Mouse (Mus musculus) stomach, postnatal 0 days (tissue): ENCODE measurements around the gene Selenom. TPM values are rescaled to one million over a fixed set of nuclear protein-coding genes. Genes with fewer than 3 reads are reported as not detected.

Experiments
- ATAC-seq: fragments of 200-750 bp; cut with Nextera tagmentation; 2 replicates; pipeline ENCODE4 v1.8.0; 2017; ENCODE audit not compliant: low FRiP score, low TSS enrichment
- DNase-seq: peaks from one replicate; pipeline ENCODE4 v3.0.0-alpha.2; 2016; ENCODE audit warnings: low spot score
- H3K27ac ChIP-seq: fragments of 300-500 bp; sonication (generic); replicated peaks from 2 replicates; pipeline ENCODE4 v1.5.1; 2014; ENCODE audit warnings: mild to moderate bottlenecking, control low read depth
- H3K27me3 ChIP-seq: fragments of 300-500 bp; sonication (generic); 2 replicates; pipeline ENCODE4 v1.6.1; 2014; ENCODE audit warnings: low read length; ENCODE audit not compliant: control insufficient read depth, insufficient read depth
- H3K36me3 ChIP-seq: fragments of 300-500 bp; sonication (generic); 2 replicates; pipeline ENCODE4 v1.6.1; 2014; ENCODE audit warnings: low read length, mixed read lengths; ENCODE audit not compliant: control insufficient read depth, insufficient read depth
- H3K4me1 ChIP-seq: fragments of 300-500 bp; sonication (generic); replicated peaks from 2 replicates; pipeline ENCODE4 v1.6.1; 2014; ENCODE audit warnings: antibody characterized with exemption; ENCODE audit not compliant: control insufficient read depth, insufficient read depth
- H3K4me2 ChIP-seq: fragments of 300-500 bp; sonication (generic); replicated peaks from 2 replicates; pipeline ENCODE4 v1.6.1; 2014; ENCODE audit warnings: low read depth, mild to moderate bottlenecking, control low read depth, moderate library complexity
- H3K4me3 ChIP-seq: fragments of 300-500 bp; sonication (generic); 2 replicates; pipeline ENCODE4 v1.5.1; 2014; ENCODE audit warnings: low read depth, low read length, control low read depth
- H3K9ac ChIP-seq: fragments of 300-500 bp; sonication (generic); 2 replicates; pipeline ENCODE4 v1.6.1; 2014; ENCODE audit warnings: mild to moderate bottlenecking, low read length, control low read depth, mixed read lengths
- H3K9me3 ChIP-seq: fragments of 300-500 bp; sonication (generic); 2 replicates; pipeline ENCODE4 v1.6.1; 2016; ENCODE audit warnings: low read length; ENCODE audit not compliant: control insufficient read depth
- CTCF ChIP-seq: IDR thresholded peaks from 2 replicates; pipeline ENCODE4 v1.5.1; 2016; ENCODE audit warnings: antibody characterized with exemption, low read depth, mild to moderate bottlenecking, moderate library complexity
- EP300 ChIP-seq: optimal IDR thresholded peaks from 2 replicates; pipeline ENCODE3; 2016; ENCODE audit warnings: antibody characterized with exemption
- WGBS: fragments of 180-500 bp; shearing (Covaris S2); extraction: QIAGEN DNeasy Blood & Tissue Kit; methylation state at CpG from one replicate; pipeline ENCODE4 v1.1.7; 2014; 5-methylcytosine and 5-hydroxymethylcytosine counted together
- polyA plus RNA-seq: library from polyadenylated mRNA; unstranded; fragments of >200 nt; fragmentation: Nextera tagmentation; extraction: Ambion mirVana; gene quantifications from 2 replicates; pipeline ENCODE4 v1.2.1, GENCODE M21; 2015

Selenom gene
- polyA plus RNA-seq, 1 experiment from 2014 or later = 191 TPM

GRCm38 (mm10) chr11:3516121-3516520 is 1.6 kb downstream of the Selenom start:
- no peak for TF ChIP-seq EP300
- TF ChIP-seq CTCF = no peak
- H3K4me2 ChIP-seq = peak overlapping the region; percentile 61
- H3K27ac ChIP-seq = peak overlapping the region; percentile 26; the same call in 1 of the 2 replicates
- H3K27me3 ChIP-seq = no peaks in the 10 kb centered on the region
- DNase-seq (no peak), ATAC-seq (no peak)
- H3K4me1 ChIP-seq = peaks cover 9% of the 10 kb centered on the region
- H3K4me3 ChIP-seq = peak overlapping the region; percentile 54; the same call in 1 of the 2 replicates
- H3K36me3 ChIP-seq = peaks cover 8% of the 10 kb centered on the region; the same call in 1 of the 2 replicates
- H3K9me3 ChIP-seq = no peaks in the 10 kb centered on the region
- 79% methylated on average over 5 of the region's 5 CpGs for WGBS
- H3K9ac ChIP-seq = peak overlapping the region; percentile 9; the same call in 1 of the 2 replicates

GRCm38 (mm10) chr11:3516859-3517845 is 2.7 kb downstream of the Selenom start:
- Histone ChIP-seq H3K27ac (peak overlapping the region; percentile 18; the same call in 1 of the 2 replicates), H3K4me1 (peaks cover 9% of the 10 kb centered on the region), H3K36me3 (peaks cover 18% of the 10 kb centered on the region), H3K9me3 (no peaks in the 10 kb centered on the region), H3K9ac (peak overlapping the region; percentile 41; the same call in 1 of the 2 replicates), H3K4me2 (peak overlapping the region; percentile 61), H3K4me3 (peak overlapping the region; percentile 23), H3K27me3 (no peaks in the 10 kb centered on the region)
- ATAC-seq = peak; percentile 28; the same call in 1 of the 2 replicates
- DNase-seq = peak; percentile 60
- WGBS = 2% methylated on average over 50 of the region's 50 CpGs
- TF ChIP-seq CTCF (no peak; the same call in 1 of the 2 replicates), EP300 (peak; percentile 18)

GRCm38 (mm10) chr11:3517846-3518732 is 3.6 kb downstream of the Selenom start:
- DNase-seq (no peak), ATAC-seq (no peak)
- peaks cover 25% of the 10 kb centered on the region for H3K36me3 ChIP-seq
- no peak overlapping the region for H3K4me3 ChIP-seq
- WGBS = 38% methylated on average over 13 of the region's 13 CpGs
- H3K27me3 ChIP-seq = no peaks in the 10 kb centered on the region
- H3K4me2 ChIP-seq = no peak overlapping the region; the same call in 1 of the 2 replicates
- H3K9ac ChIP-seq = no peak overlapping the region
- H3K4me1 ChIP-seq = peaks cover 9% of the 10 kb centered on the region
- peak overlapping the region; percentile 65 for H3K27ac ChIP-seq
- TF ChIP-seq EP300 (no peak), CTCF (no peak)
- no peaks in the 10 kb centered on the region for H3K9me3 ChIP-seq

- H3K36me3 ChIP-seq = peaks cover 31% of the 10 kb centered on the region
- WGBS = 56% methylated on average over 4 of the region's 4 CpGs
- H3K4me2 ChIP-seq = no peak overlapping the region
- DNase-seq = no peak
- no peak for TF ChIP-seq CTCF
- TF ChIP-seq EP300 = no peak
- no peaks in the 10 kb centered on the region for H3K27me3 ChIP-seq
- peaks cover 9% of the 10 kb centered on the region for H3K4me1 ChIP-seq
- H3K4me3 ChIP-seq = no peak overlapping the region
- no peaks in the 10 kb centered on the region for H3K9me3 ChIP-seq
- no peak overlapping the region for H3K9ac ChIP-seq
- peak overlapping the region; percentile 65 for H3K27ac ChIP-seq
- peak; percentile 11; the same call in 1 of the 2 replicates for ATAC-seq
Observed at GRCm38 (mm10) chr11:3519051-3519726, 4.7 kb downstream of the Selenom start.

GRCm38 (mm10) chr11:3519756-3520398 is 5.4 kb downstream of the Selenom start:
- Histone ChIP-seq H3K4me2 (no peak overlapping the region), H3K9me3 (no peaks in the 10 kb centered on the region), H3K36me3 (peaks cover 38% of the 10 kb centered on the region), H3K4me3 (no peak overlapping the region), H3K27ac (peak overlapping the region; percentile 41), H3K27me3 (no peaks in the 10 kb centered on the region), H3K9ac (no peak overlapping the region), H3K4me1 (peaks cover 9% of the 10 kb centered on the region)
- no peak for TF ChIP-seq CTCF
- no peak for TF ChIP-seq EP300
- DNase-seq (no peak), ATAC-seq (no peak)
- WGBS = 67% methylated on average over 11 of the region's 11 CpGs
